Mouse (Mus musculus) brain, adult 10 weeks (tissue): ENCODE results near the gene Hspbap1. TPM values are rescaled to one million over a fixed set of nuclear protein-coding genes. Genes with fewer than 3 reads are reported as not detected.

Experiments
- polyA plus RNA-seq: library from polyadenylated mRNA; stranded (reverse); fragments of 350-450 nt; fragmentation: Illumina TruSeq; extraction: RNeasy Lipid Tissue Mini Kit (QIAGEN cat#74804); gene quantifications from one replicate; pipeline ENCODE4 v1.2.3, GENCODE M21; 2015; ENCODE audit warnings: low read depth, low replicate concordance

Hspbap1 gene
- 5.6 TPM for polyA plus RNA-seq

DNA sequence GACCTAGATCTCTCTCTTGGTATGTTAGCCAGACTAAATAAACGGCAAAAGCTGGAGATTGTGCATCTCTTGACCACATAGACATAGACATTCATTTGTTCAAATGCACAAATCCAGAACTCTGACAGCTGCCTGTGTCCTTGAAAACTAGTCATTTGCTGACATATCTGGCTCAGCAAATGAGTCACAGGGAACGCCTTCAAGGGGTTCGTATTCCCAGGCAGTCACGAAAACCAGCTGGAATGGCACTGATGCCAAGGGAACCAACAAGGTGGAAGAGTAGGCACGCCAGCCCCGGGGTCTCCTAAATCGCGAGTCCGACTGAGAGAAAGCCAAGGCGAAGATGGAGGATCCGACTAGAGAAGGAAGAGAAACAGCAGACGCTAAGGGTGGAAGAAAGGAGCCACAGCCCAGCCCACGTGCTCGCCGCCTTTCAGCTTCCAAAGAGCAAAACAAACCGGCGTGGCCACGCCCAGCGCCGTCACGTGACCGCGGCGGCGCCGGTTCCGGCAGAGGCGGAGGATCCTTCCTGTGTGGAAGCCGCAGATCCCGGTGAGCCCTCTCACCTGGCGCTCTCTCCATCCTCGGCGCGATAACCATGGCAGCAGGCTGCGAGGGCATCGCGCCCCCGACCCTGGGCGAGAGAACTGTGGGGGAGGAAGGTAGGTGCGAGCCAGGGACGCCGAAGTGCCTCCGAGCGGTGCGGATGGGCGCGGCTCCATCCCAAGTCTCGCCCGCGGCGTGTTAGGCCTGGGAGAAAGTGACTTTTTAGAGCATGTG is at the start of gene Hspbap1:
TSS of gene Hspbap1 (plus strand) at position 498 of the 780 bp plus-strand sequence.

GRCm38 (mm10) chr16:35768785-35769642 is 1.2 kb upstream of the Hspbap1 start, which contains the start of gene Dirc2:
Gene Dirc2 (minus strand): TSS chr16:35769356.

GRCm38 (mm10) chr16:35871048-35871851 is 101.1 kb downstream of the Hspbap1 start, which contains the start of gene Parp14:
Gene Parp14 (minus strand): TSS chr16:35871544.

Other genes starting within 250 kb of the Hspbap1 start
- 15.4 TPM for gene Sema5b, start 229.2 kb upstream of the Hspbap1 start, polyA plus RNA-seq
- gene Dirc2, start 1.0 kb upstream of the Hspbap1 start, polyA plus RNA-seq = 63.3 TPM
- 1.7 TPM for gene Parp14, start 101.2 kb downstream of the Hspbap1 start, polyA plus RNA-seq
- gene Parp9, start 168.1 kb downstream of the Hspbap1 start, polyA plus RNA-seq = 3.8 TPM
- 2.2 TPM for gene Dtx3l, start 168.8 kb downstream of the Hspbap1 start, polyA plus RNA-seq
- gene Kpna1, start 208.4 kb downstream of the Hspbap1 start, polyA plus RNA-seq = 89.8 TPM